Mouse (Mus musculus) testis, postnatal 10 days (tissue): ENCODE results near the gene Btbd35f15.
"Not testable (repeated sequence)": the region's sequence is repeated elsewhere in the genome, so short reads cannot be mapped to it uniquely, and the experiment has no call there.

Experiments
- DNase-seq: peaks from one replicate; pipeline ENCODE4 v3.0.0; 2021; ENCODE audit warnings: low spot score

Btbd35f15 gene

DNA sequence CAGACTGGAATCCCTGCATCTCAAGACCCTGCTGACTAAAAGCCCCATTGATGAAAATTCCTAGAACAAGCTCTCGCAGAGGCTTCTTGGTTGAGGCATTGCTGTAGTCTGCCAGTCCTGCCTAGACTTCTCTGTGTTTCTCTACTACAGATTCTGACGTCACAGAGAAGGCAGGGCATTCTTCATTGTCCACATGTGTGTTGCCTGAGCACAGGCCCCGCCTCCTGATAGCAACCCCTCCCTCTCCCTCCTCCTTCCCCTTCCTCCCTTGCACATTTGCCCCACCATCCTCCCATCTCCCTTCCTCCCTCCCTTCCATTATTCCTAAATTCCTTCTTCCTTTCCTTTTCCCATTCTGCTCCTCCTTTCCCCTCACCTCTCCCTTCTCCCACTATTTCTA is at the start of gene Btbd35f15:
Gene Btbd35f15, minus strand, starts transcription at position 101 of the 400 bp plus-strand sequence.
- DNase-seq = not testable (repeated sequence)
